Mouse (Mus musculus) kidney, adult 2 months (tissue): ENCODE data around the gene Borcs8.

Experiments used
- CTCF ChIP-seq: fragments of 200-500 bp; conservative IDR thresholded peaks from 2 replicates; pipeline ENCODE4 v1.5.1; 2011; ENCODE audit warnings: low read depth, mild to moderate bottlenecking, control low read depth, low read length, moderate library complexity, mixed read lengths; ENCODE audit not compliant: insufficient read depth, insufficient read length
- POLR2A ChIP-seq: fragments of 200-500 bp; IDR thresholded peaks from one replicate; pipeline ENCODE4 v1.6.1; 2011; ENCODE audit warnings: low read depth, low read length, control low read depth

DNA sequence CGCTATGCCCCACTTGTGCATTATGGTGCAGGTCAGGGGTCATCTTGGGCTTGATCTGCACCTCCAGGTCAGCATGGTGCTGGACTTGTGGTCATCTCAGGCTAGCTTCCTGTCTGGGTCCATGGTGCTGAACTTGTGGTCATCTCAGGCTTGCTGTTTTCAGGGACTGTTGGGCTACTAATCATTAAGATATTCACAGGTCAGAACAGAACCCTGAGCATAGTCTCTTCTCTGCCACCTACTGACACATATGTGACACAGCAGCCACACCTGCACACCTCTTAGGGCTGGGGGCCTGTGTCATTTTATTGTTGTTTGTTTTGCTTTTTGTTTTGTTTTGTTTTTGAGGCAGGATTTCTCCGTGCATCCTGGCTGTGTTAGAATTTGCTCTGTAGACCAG is 16.4 kb upstream of the Borcs8 start:
- TF ChIP-seq POLR2A = no peak
- peak; percentile 65 for TF ChIP-seq CTCF
